Mouse (Mus musculus) spleen, postnatal 4 days (tissue): ENCODE data around the gene Agps.
A peak's percentile ranks its signal among the peaks of the same experiment; 100 is the strongest.
"Not testable (repeated sequence)": the region's sequence is repeated elsewhere in the genome, so short reads cannot be mapped to it uniquely, and the experiment has no call there.

Experiments used
- DNase-seq, 2 experiments: peaks; one replicate each; pipeline ENCODE4 v3.0.0; 2022; ENCODE audit warnings: low spot score in 2 of 2

The Agps gene

GRCm38 (mm10) chr2:75929786-75930444 is 97.9 kb downstream of the Agps start:
- no peak for DNase-seq

GRCm38 (mm10) chr2:75930941-75931340 is 99.0 kb downstream of the Agps start:
- DNase-seq: no peak

- DNase-seq: no peak
Observed at GRCm38 (mm10) chr2:75933541-75933940, 101.6 kb downstream of the Agps start.

GRCm38 (mm10) chr2:75936685-75937084 is 104.7 kb downstream of the Agps start:
- not testable (repeated sequence) for DNase-seq

- not testable (repeated sequence) for DNase-seq
Observed at GRCm38 (mm10) chr2:75937520-75938116, 105.6 kb downstream of the Agps start.

- peak; percentile 49 to 74 for DNase-seq
Observed at GRCm38 (mm10) chr2:75938117-75939063, 106.4 kb downstream of the Agps start, which contains the start of gene Ttc30b. Gene Ttc30b (minus strand): TSS chr2:75938585.

- DNase-seq: no peak
Observed at GRCm38 (mm10) chr2:75950685-75951084, 118.7 kb downstream of the Agps start.

GRCm38 (mm10) chr2:75953320-75953719 is 121.3 kb downstream of the Agps start:
- no peak for DNase-seq

- no peak for DNase-seq
Observed at GRCm38 (mm10) chr2:75955709-75956108, 123.7 kb downstream of the Agps start.

GRCm38 (mm10) chr2:75959183-75959849 is 127.3 kb downstream of the Agps start:
- no peak for DNase-seq

GRCm38 (mm10) chr2:75959850-75960365 is 127.9 kb downstream of the Agps start:
- no peak for DNase-seq

- DNase-seq: no peak
Observed at GRCm38 (mm10) chr2:75960366-75961330, 128.7 kb downstream of the Agps start.

- DNase-seq: no peak
Observed at GRCm38 (mm10) chr2:75963211-75963840, 131.3 kb downstream of the Agps start.

GRCm38 (mm10) chr2:75964051-75964450 is 132.1 kb downstream of the Agps start:
- no peak for DNase-seq

GRCm38 (mm10) chr2:75964512-75964911 is 132.5 kb downstream of the Agps start:
- DNase-seq: peak; percentile 28 to 67

GRCm38 (mm10) chr2:75964972-75965371 is 133.0 kb downstream of the Agps start:
- DNase-seq: peak in 1 of 2 experiments; percentile 33

GRCm38 (mm10) chr2:75974131-75974530 is 142.2 kb downstream of the Agps start:
- DNase-seq: no peak

- DNase-seq: not testable (repeated sequence)
Observed at GRCm38 (mm10) chr2:75976070-75976469, 144.1 kb downstream of the Agps start.

- not testable (repeated sequence) for DNase-seq
Observed at GRCm38 (mm10) chr2:75977752-75978368, 145.9 kb downstream of the Agps start, which contains the start of gene Ttc30a2. Gene Ttc30a2 (minus strand): TSS chr2:75978170.
